Mouse (Mus musculus) G1E (cell line): ENCODE results near the gene Pde4d.

ENCODE experiments used
- CTCF ChIP-seq: IDR thresholded peaks from 2 replicates; pipeline ENCODE4 v1.5.1; 2012; ENCODE audit warnings: low read depth, low read length, inconsistent platforms, mixed read lengths
- GATA1 ChIP-seq: IDR thresholded peaks from 2 replicates; pipeline ENCODE4 v1.6.1; 2012; ENCODE audit warnings: borderline replicate concordance, low read length, inconsistent platforms, mixed read lengths
- GATA2 ChIP-seq: IDR thresholded peaks from 2 replicates; pipeline ENCODE4 v1.6.1; 2012; ENCODE audit warnings: low read depth, low read length, inconsistent platforms, borderline replicate concordance
- POLR2AphosphoS5 ChIP-seq: IDR thresholded peaks from 2 replicates; pipeline ENCODE4 v1.6.1; 2012; ENCODE audit warnings: low read depth, low read length, inconsistent platforms; ENCODE audit not compliant: insufficient replicate concordance
- TAL1 ChIP-seq: conservative IDR thresholded peaks from 2 replicates; pipeline ENCODE4 v1.6.1; 2012; ENCODE audit warnings: low read depth, low read length, inconsistent platforms, mixed read lengths

- no peak for TF ChIP-seq GATA1
- TF ChIP-seq CTCF = no peak
- TF ChIP-seq TAL1 = no peak
- TF ChIP-seq POLR2AphosphoS5 = no peak
- TF ChIP-seq GATA2 = no peak
Observed at GRCm38 (mm10) chr13:108449116-108450097, at the start of gene Pde4d.
